Mouse (Mus musculus) heart, embryonic 11.5 days (tissue): ENCODE data around the gene Pspc1. TPM values are rescaled to one million over a fixed set of nuclear protein-coding genes. Genes with fewer than 3 reads are reported as not detected.

Source experiments
- ATAC-seq: fragments of 200-750 bp; cut with Nextera tagmentation; replicated peaks from 2 replicates; pipeline ENCODE4 v1.8.0; 2017; ENCODE audit warnings: moderate library complexity; ENCODE audit not compliant: insufficient number of reproducible peaks, low FRiP score, low TSS enrichment
- H3K27ac ChIP-seq: fragments of 300-500 bp; sonication (generic); 2 replicates; pipeline ENCODE4 v1.5.1; 2014; ENCODE audit warnings: mild to moderate bottlenecking, low read depth, low read length
- H3K27me3 ChIP-seq: fragments of 300-500 bp; sonication (generic); 2 replicates; pipeline ENCODE4 v1.6.1; 2014; ENCODE audit warnings: mild to moderate bottlenecking, low read length, mixed read lengths; ENCODE audit not compliant: control insufficient read depth, insufficient read depth
- H3K36me3 ChIP-seq: fragments of 300-500 bp; sonication (generic); 2 replicates; pipeline ENCODE4 v1.6.1; 2014; ENCODE audit warnings: mild to moderate bottlenecking, low read length, moderate library complexity, mixed read lengths; ENCODE audit not compliant: control insufficient read depth, insufficient read depth
- H3K4me1 ChIP-seq: fragments of 300-500 bp; sonication (generic); 2 replicates; pipeline ENCODE4 v1.6.1; 2014; ENCODE audit warnings: low read length; ENCODE audit not compliant: control insufficient read depth, insufficient read depth
- H3K4me2 ChIP-seq: fragments of 300-500 bp; sonication (generic); 2 replicates; pipeline ENCODE4 v1.6.1; 2014; ENCODE audit warnings: mild to moderate bottlenecking, moderate library complexity
- H3K4me3 ChIP-seq: fragments of 300-500 bp; sonication (generic); 2 replicates; pipeline ENCODE4 v1.5.1; 2014; ENCODE audit warnings: low read depth, low read length
- H3K9ac ChIP-seq: fragments of 300-500 bp; sonication (generic); 2 replicates; pipeline ENCODE4 v1.6.1; 2014; ENCODE audit warnings: mild to moderate bottlenecking, low read depth, low read length, moderate library complexity
- H3K9me3 ChIP-seq: fragments of 300-500 bp; sonication (generic); replicated peaks from 2 replicates; pipeline ENCODE4 v1.6.1; 2016; ENCODE audit warnings: low read length; ENCODE audit not compliant: control insufficient read depth
- WGBS: fragments of 180-500 bp; shearing (Covaris S2); extraction: QIAGEN DNeasy Blood & Tissue Kit; methylation state at CpG from one replicate; pipeline ENCODE4 v1.1.7; 2014; ENCODE audit not compliant: insufficient replicate concordance; 5-methylcytosine and 5-hydroxymethylcytosine counted together
- polyA plus RNA-seq: library from polyadenylated mRNA; unstranded; fragments of >200 nt; fragmentation: Nextera tagmentation; extraction: Ambion mirVana; gene quantifications from 2 replicates; pipeline ENCODE4 v1.2.1, GENCODE M21; 2014

The Pspc1 gene
- polyA plus RNA-seq, 1 experiment from 2014 or later, result 36.7 TPM

DNA sequence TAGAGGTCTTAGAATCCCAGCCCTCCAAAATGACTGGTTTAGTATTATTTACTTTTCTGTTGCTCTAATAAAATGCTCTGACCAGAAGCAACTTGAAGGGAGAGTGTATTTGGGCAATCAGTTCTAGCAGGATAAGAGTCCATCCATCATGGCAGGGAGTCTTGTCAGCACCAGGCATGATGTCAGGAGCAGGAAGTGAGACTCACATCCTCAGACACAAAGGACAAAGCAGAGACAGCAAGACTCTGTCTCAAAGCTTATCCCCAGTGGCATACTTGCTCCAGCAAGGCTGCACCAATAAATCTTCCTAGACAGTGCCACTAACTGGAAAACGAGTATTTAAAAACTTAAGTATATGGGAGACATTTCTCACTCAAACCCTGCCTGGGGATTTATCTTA, 92.7 kb downstream of the Pspc1 start:
- no peak overlapping the region for H3K4me2 ChIP-seq
- no peaks in the 10 kb centered on the region for H3K27me3 ChIP-seq
- H3K36me3 ChIP-seq, result peaks cover 29% of the 10 kb centered on the region
- WGBS, result 44% methylated on average over 1 of the region's 1 CpGs
- H3K4me1 ChIP-seq, result no peaks in the 10 kb centered on the region
- no peak overlapping the region for H3K9ac ChIP-seq
- no peak for ATAC-seq
- H3K27ac ChIP-seq, result no peak overlapping the region
- no peaks in the 10 kb centered on the region for H3K9me3 ChIP-seq
- H3K4me3 ChIP-seq, result no peak overlapping the region

Other genes starting within 250 kb of the Pspc1 start
- 9.3 and 13.0 TPM in 2 replicates for gene Cenpj, start 202.9 kb downstream of the Pspc1 start, polyA plus RNA-seq
- gene Parp4, start 202.7 kb downstream of the Pspc1 start, polyA plus RNA-seq, result 8.9 and 12.6 TPM in 2 replicates
- gene Mphosph8, start 110.1 kb downstream of the Pspc1 start, polyA plus RNA-seq, result 28.0 and 34.9 TPM in 2 replicates
- gene Zmym5, start 33.4 kb upstream of the Pspc1 start, polyA plus RNA-seq, result 17.4 and 18.3 TPM in 2 replicates
- 32.0 and 33.6 TPM in 2 replicates for gene Zmym2, start 108.3 kb upstream of the Pspc1 start, polyA plus RNA-seq